Mouse (Mus musculus) ovary, adult 10 weeks (tissue): Measurements from ENCODE around the gene Gabarap. TPM values are rescaled to one million over a fixed set of nuclear protein-coding genes. Genes with fewer than 3 reads are reported as not detected.

Experiments
- polyA plus RNA-seq: library from polyadenylated mRNA; stranded (reverse); fragments of 350-450 nt; fragmentation: Illumina TruSeq; extraction: RNeasy Lipid Tissue Mini Kit (QIAGEN cat#74804); gene quantifications from one replicate; pipeline ENCODE4 v1.2.3, GENCODE M21; 2014

The Gabarap gene
- 449 TPM for polyA plus RNA-seq

DNA sequence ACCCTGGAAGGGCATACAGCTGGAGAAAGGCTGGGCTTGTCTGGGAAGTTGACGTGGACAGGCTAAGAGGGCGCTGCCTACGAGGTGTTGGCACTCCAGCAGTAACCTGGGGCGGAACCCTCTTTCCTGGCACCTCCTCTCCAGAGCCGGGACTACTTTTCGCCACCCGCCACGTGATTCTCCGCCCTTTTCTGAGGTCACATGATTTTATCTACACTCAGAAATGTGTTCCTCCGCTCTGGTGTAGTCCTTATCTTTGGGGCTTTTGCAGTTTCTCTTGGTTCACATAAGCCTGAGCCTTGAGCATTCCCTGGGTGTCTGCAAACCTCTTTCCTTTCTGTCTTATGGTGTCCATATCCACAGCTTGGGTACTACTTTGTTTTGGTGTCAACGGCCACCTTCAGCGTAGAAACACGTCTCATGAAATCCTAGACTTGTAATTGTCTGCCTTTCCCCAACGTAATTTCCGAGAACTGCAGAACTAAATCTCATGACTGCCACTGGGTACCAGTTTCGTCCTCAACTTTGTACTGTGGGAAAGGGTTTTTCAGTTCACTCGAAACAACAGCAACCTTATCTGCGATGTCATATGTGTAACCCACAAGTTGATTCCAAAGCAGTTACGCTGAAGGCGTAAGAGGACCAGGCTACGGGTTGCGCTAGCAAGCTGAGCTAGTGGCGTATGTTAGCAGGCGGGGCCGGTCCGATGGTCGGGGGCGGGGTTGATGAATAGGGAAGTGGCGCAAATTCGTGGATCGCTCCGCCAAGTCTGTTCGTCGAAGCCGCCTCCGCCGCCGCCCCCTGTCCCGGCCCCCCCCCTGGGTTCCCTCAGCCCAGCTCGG is at the start of gene Gabarap:
Gene Gabarap, plus strand, starts transcription at position 294 of the 842 bp plus-strand sequence.

GRCm38 (mm10) chr11:69948066-69948762 is 42.7 kb upstream of the Gabarap start, which contains the start of gene Slc2a4:
Gene Slc2a4, minus strand, starts transcription at chr11:69948188.

DNA sequence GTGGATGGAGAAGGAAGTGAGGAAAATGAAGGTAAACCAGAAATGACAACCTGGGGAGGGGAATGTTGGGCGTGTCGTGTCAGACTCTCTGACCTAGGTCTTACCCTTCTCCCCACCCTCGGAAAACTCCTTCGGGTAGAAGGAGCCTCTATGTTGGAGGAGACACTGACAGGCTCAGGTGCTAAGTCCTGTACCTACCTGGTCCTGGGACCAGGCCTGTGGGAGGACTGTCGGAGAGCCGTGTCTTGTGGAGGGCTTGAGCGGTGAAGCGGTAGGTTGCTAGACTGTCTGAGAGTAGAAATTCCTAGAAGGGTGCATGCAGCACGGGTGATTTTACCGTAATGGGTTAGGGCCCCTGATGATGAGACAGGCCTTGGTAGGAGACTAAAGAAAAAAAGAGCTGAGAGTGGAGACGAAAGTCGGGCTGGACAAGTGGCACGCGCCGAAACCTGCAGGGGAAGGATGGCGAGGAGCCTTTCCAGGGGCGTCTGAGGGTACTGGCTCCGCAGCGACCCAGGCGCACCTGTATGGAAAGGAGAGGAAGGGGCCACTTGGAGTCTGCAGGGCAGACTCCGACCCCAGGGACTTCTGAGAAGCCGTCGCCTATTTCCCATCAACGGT is 26.2 kb upstream of the Gabarap start, which contains the start of gene Cldn7:
Gene Cldn7, plus strand, starts transcription at position 130 of the 621 bp plus-strand sequence.

GRCm38 (mm10) chr11:69981141-69981762 is 9.7 kb upstream of the Gabarap start, which contains the start of gene Ctdnep1:
Gene Ctdnep1, plus strand, starts transcription at chr11:69981156.

GRCm38 (mm10) chr11:69982225-69982624 is 8.7 kb upstream of the Gabarap start, which contains the start of gene Elp5:
Gene Elp5, minus strand, starts transcription at chr11:69982517.

DNA sequence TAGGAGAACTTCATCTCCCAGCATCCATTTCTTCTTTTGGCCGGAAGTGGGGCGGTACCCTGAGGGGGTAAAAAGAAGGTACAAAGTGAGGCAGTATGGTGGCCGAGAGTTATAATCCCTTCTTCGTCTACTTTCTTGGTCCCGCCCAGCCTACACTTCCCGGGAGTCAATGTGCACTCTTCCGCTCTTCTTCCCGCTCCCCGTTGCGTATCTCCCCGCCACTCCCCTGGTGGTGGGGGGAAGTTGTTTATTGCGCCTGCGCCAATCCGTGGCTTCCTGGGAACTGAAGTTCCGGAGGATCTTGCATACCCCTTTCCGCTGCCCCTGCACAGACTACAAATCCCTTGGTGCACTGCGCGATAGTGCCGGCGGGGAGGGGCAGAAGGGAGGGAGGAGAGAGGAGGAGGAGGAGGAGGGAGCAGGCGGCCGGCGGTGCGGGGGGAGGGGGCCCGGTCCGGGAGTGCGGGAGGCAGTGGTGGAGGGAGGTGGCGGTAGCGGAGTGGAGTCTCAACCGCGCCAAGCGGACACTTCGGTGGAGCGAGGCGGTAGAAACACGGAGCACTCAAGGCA is 4.5 kb downstream of the Gabarap start, which contains the start of gene Phf23:
Gene Phf23, plus strand, starts transcription at position 387 of the 570 bp plus-strand sequence.

DNA sequence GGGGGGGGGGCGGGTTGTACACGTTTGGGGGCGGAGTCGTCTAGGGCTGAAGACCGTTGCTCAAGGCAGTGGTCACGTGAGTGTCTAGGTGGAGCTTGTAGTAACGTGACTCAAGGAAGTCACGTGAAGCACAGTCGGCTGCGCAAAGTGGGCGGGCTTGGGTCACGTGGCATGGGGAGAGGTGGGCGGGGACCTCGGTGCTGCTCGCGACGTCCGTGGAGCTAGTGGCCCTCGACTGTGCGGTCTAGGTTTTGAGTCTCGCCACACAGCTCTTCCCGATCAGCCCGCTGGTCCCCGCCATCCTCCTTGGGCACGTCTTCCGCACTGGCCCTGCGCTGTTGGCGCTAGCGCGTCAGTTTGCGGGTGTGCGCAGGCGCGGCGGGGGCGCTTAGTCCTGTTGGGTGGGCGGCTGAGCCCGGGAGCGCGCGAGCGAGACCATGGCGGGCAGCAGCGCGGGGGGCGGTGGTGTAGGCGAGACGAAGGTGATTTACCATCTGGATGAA is 9.5 kb downstream of the Gabarap start, which contains the start of gene Dvl2:
Gene Dvl2, plus strand, starts transcription at position 200 of the 503 bp plus-strand sequence.

DNA sequence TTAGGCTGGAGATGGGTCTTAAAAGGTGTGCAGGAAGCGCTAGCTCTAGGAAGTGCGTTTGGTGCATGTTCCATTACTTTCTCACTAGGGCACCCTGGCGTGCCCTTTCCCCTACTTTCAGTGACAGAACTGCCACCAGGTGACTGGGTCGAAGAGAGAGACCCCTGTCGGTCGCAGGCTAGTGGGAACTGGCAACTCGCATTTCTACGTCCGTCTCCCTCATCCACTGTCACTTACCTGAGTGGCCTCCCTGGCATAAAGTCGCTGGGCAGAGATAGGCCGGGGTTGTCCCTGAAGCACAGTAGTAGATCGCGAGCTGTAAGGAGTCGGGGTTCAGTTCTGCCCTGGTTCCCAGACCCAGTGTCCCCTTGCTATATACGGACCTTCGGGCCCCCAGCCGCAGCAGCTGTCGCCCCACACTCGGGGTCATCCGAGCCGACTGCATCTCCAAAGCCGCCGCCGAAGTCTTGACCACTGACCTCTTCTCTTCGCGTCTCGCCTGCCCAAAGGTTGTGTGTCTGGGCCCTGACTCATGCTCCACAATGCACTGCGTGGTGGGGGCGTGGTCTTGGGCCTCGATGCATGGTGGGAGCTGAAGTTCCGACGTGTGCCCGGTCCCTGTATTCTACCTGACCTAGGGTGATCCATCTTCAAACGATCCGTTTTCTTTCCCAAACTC is 24.1 kb downstream of the Gabarap start, which contains the start of gene Acadvl:
Gene Acadvl, minus strand, starts transcription at position 532 of the 679 bp plus-strand sequence.

DNA sequence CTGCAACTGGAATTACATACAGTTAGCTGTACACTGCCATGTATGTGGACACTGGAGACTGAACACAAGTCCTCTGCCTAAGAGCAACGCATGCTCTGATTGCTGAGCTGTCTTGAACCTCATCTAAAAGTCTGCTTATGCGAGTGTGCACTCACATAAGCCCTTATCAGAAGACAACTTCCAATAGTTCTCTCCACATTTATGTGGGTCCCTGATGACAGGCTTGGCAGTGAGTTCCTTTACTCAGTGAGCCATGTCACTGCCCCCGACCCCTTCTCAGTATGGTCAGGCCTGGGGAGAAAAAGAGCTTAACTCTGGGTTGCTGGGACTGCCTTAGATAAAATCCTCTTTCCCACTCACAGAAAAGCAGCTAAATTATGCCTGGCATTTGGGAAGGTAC is 25.7 kb downstream of the Gabarap start, which contains the start of gene Dlg4:
Gene Dlg4, plus strand, starts transcription at position 274 of the 400 bp plus-strand sequence.

Other genes with a start within 250 kb of the Gabarap start
- 38.0 TPM for gene Polr2a, start 232.5 kb upstream of the Gabarap start, polyA plus RNA-seq
- gene Slc35g3, start 229.2 kb upstream of the Gabarap start, polyA plus RNA-seq: 0.48 TPM
- 26.4 TPM for gene Zbtb4, start 225.2 kb upstream of the Gabarap start, polyA plus RNA-seq
- 3.4 TPM for gene Chrnb1, start 195.2 kb upstream of the Gabarap start, polyA plus RNA-seq
- gene Fgf11, start 189.3 kb upstream of the Gabarap start, polyA plus RNA-seq: 7.0 TPM
- gene Tmem102, start 185.5 kb upstream of the Gabarap start, polyA plus RNA-seq: 1.2 TPM
- not detected for gene Gm39566, start 175.8 kb upstream of the Gabarap start, polyA plus RNA-seq
- not detected for gene Spem2, start 172.7 kb upstream of the Gabarap start, polyA plus RNA-seq
- gene Spem1, start 169.0 kb upstream of the Gabarap start, polyA plus RNA-seq: not detected
- gene Nlgn2, start 153.4 kb upstream of the Gabarap start, polyA plus RNA-seq: 1.4 TPM
- 16.6 TPM for gene Tmem256, start 152.6 kb upstream of the Gabarap start, polyA plus RNA-seq
- 1.2 TPM for gene Plscr3, start 144.8 kb upstream of the Gabarap start, polyA plus RNA-seq
- gene Tnk1, start 132.4 kb upstream of the Gabarap start, polyA plus RNA-seq: 0.26 TPM
- not detected for gene Tmem95, start 113.1 kb upstream of the Gabarap start, polyA plus RNA-seq
- gene Kctd11, start 109.7 kb upstream of the Gabarap start, polyA plus RNA-seq: 2.4 TPM
- gene Acap1, start 95.6 kb upstream of the Gabarap start, polyA plus RNA-seq: not detected
- 2.4 TPM for gene 2810408A11Rik, start 90.2 kb upstream of the Gabarap start, polyA plus RNA-seq
- 4.1 TPM for gene Neurl4, start 90.1 kb upstream of the Gabarap start, polyA plus RNA-seq
- gene Gps2, start 77.3 kb upstream of the Gabarap start, polyA plus RNA-seq: 21.7 TPM
- 199 TPM for gene Eif5a, start 69.2 kb upstream of the Gabarap start, polyA plus RNA-seq
- 6.4 TPM for gene Ybx2, start 55.3 kb upstream of the Gabarap start, polyA plus RNA-seq
- 0.63 TPM for gene Slc2a4, start 43.0 kb upstream of the Gabarap start, polyA plus RNA-seq
- 2.6 TPM for gene Cldn7, start 26.4 kb upstream of the Gabarap start, polyA plus RNA-seq
- gene Ctdnep1, start 10.0 kb upstream of the Gabarap start, polyA plus RNA-seq: 63.2 TPM
- 5.8 TPM for gene Elp5, start 8.6 kb upstream of the Gabarap start, polyA plus RNA-seq
- 24.2 TPM for gene Phf23, start 4.6 kb downstream of the Gabarap start, polyA plus RNA-seq
- 1.8 TPM for gene Dvl2, start 9.5 kb downstream of the Gabarap start, polyA plus RNA-seq
- gene Acadvl, start 24.3 kb downstream of the Gabarap start, polyA plus RNA-seq: 5.8 TPM
- 1.7 TPM for gene Dlg4, start 25.8 kb downstream of the Gabarap start, polyA plus RNA-seq
- gene Asgr1, start 62.9 kb downstream of the Gabarap start, polyA plus RNA-seq: not detected
- gene Asgr2, start 101.5 kb downstream of the Gabarap start, polyA plus RNA-seq: 0.80 TPM
- 21.9 TPM for gene Mgl2, start 139.2 kb downstream of the Gabarap start, polyA plus RNA-seq
- gene Clec10a, start 165.1 kb downstream of the Gabarap start, polyA plus RNA-seq: 3.7 TPM
- not detected for gene Slc16a11, start 221.6 kb downstream of the Gabarap start, polyA plus RNA-seq
- 3.1 TPM for gene Slc16a13, start 229.9 kb downstream of the Gabarap start, polyA plus RNA-seq
- gene Bcl6b, start 238.7 kb downstream of the Gabarap start, polyA plus RNA-seq: 7.3 TPM
- gene 0610010K14Rik, start 246.8 kb downstream of the Gabarap start, polyA plus RNA-seq: 2.4 TPM
- 0.37 TPM for gene Gm21988, start 248.7 kb downstream of the Gabarap start, polyA plus RNA-seq
- 25.1 TPM for gene Rnasek, start 248.7 kb downstream of the Gabarap start, polyA plus RNA-seq